Mouse (Mus musculus): Measurements from ENCODE around the gene Gm11172. TPM values are rescaled to one million over a fixed set of nuclear protein-coding genes. Genes with fewer than 3 reads are reported as not detected.

The Gm11172 gene
- polyA plus RNA-seq, 1 experiment from 2014 or later = not detected

GRCm38 (mm10) chr16:10774726-10775125 is 38.0 kb upstream of the Gm11172 start:
- Histone ChIP-seq H3K4me3 (replicated peaks; ENCODE audit: low read length) (no peak overlapping the region), H3K4me2 (ENCODE audit: low read length) (no peak overlapping the region), H3K9ac (replicated peaks; ENCODE audit: low read depth, low read length) (no peak overlapping the region), H3K27ac (ENCODE audit: low read length) (no peak overlapping the region), H3K4me1 (replicated peaks; ENCODE audit: control insufficient read depth, insufficient read depth, low read length) (no peaks in the 10 kb centered on the region), H3K36me3 (ENCODE audit: control insufficient read depth, insufficient read depth) (no peaks in the 10 kb centered on the region), H3K27me3 (replicated peaks; ENCODE audit: control insufficient read depth, insufficient read depth, low read length) (no peaks in the 10 kb centered on the region), H3K9me3 (ENCODE audit: control insufficient read depth, low read length) (no peaks in the 10 kb centered on the region)
- ATAC-seq = no peak
- 68% methylated on average over 4 of the region's 4 CpGs for WGBS

DNA sequence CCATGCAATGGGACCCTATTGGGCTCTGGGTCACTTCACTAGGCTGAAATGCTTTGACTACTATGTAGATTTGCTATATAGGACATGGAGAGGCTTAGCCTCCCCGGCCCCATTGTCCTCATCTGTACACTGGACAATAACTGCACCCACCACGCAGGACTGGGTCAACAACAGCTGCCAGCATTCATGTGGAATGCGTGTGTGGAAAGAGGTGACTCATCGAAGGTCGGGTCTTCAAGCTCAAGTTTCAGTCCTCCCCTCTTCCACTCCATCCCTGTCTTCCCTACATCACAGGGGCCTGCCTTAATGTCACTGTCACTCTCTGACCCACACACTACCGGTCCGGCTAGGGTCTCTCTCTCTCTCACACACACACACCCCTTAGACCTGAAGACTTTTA is 36.4 kb upstream of the Gm11172 start:
- no peaks in the 10 kb centered on the region for H3K27me3 ChIP-seq (replicated peaks; ENCODE audit: control insufficient read depth, insufficient read depth, low read length)
- H3K4me1 ChIP-seq (replicated peaks; ENCODE audit: control insufficient read depth, insufficient read depth, low read length) = no peaks in the 10 kb centered on the region
- no peak overlapping the region for H3K9ac ChIP-seq (replicated peaks; ENCODE audit: low read depth, low read length)
- 70% methylated on average over 7 of the region's 7 CpGs for WGBS
- no peak overlapping the region for H3K4me3 ChIP-seq (replicated peaks; ENCODE audit: low read length)
- no peak for ATAC-seq
- H3K27ac ChIP-seq (ENCODE audit: low read length) = no peak overlapping the region
- no peak overlapping the region for H3K4me2 ChIP-seq (ENCODE audit: low read length)
- no peaks in the 10 kb centered on the region for H3K9me3 ChIP-seq (ENCODE audit: control insufficient read depth, low read length)
- H3K36me3 ChIP-seq (ENCODE audit: control insufficient read depth, insufficient read depth) = no peaks in the 10 kb centered on the region

DNA sequence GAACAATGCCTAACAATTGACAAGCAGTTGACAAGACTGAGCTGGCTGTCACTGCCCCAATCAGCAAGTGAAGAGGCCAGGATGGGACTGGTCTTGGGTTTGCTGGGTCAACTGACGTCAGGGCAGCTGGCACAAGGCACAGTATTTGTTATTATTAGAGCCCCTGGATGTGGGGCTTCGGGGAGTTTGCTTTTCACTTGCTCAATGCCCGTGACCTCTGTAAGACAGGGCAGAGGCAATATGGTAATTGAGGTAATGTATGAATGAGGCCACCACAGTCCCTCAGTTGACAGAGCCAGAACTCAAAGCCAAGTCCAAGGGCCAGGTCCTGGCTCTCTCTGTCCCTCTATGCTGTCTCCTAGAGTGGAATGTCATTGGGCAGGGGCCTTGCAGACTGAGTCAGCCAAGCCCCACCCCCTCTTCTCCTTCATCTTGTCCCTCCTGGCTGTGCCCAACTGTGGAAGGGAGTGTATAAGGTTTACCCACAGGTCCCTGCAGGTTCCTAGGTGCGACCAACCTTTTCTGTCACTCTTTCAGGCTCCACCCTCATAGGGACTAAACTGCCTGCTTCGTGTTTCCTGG is 35.0 kb upstream of the Gm11172 start:
- Histone ChIP-seq H3K4me1 (replicated peaks; ENCODE audit: control insufficient read depth, insufficient read depth, low read length) (no peaks in the 10 kb centered on the region), H3K9ac (replicated peaks; ENCODE audit: low read depth, low read length) (no peak overlapping the region), H3K9me3 (ENCODE audit: control insufficient read depth, low read length) (no peaks in the 10 kb centered on the region), H3K4me3 (replicated peaks; ENCODE audit: low read length) (no peak overlapping the region), H3K4me2 (ENCODE audit: low read length) (no peak overlapping the region), H3K27me3 (replicated peaks; ENCODE audit: control insufficient read depth, insufficient read depth, low read length) (no peaks in the 10 kb centered on the region), H3K36me3 (ENCODE audit: control insufficient read depth, insufficient read depth) (no peaks in the 10 kb centered on the region), H3K27ac (ENCODE audit: low read length) (no peak overlapping the region)
- WGBS = 80% methylated on average over 5 of the region's 5 CpGs
- no peak for ATAC-seq

DNA sequence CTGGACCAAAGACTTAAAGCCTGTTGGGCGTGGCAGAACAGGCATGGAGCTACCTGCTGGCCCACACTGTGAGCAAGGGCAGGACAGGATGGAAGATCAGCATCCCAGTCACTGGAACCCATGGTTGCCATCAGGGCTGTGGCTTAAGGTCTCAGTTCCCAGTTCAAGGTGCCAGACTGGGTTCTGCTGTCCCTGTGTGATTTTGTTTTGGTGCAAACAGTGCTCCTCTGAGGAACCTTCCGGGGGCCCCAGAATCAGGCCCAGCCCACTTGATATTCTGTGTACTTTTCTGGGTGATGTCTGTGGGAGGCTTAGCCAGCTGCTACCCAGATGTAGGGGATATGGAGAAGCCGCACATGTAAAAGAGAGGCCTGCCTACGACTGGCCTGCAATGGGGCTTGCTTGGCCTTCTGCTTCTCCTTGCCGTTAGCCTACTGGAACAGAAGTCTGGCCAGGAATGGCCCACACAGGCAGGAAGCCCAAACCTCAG is 32.0 kb upstream of the Gm11172 start:
- no peak overlapping the region for H3K9ac ChIP-seq (replicated peaks; ENCODE audit: low read depth, low read length)
- H3K4me1 ChIP-seq (replicated peaks; ENCODE audit: control insufficient read depth, insufficient read depth, low read length) = peaks cover 11% of the 10 kb centered on the region
- H3K4me3 ChIP-seq (replicated peaks; ENCODE audit: low read length) = no peak overlapping the region
- H3K4me2 ChIP-seq (ENCODE audit: low read length) = no peak overlapping the region
- no peaks in the 10 kb centered on the region for H3K36me3 ChIP-seq (ENCODE audit: control insufficient read depth, insufficient read depth)
- H3K27me3 ChIP-seq (replicated peaks; ENCODE audit: control insufficient read depth, insufficient read depth, low read length) = peaks cover 14% of the 10 kb centered on the region
- no peaks in the 10 kb centered on the region for H3K9me3 ChIP-seq (ENCODE audit: control insufficient read depth, low read length)
- no peak overlapping the region for H3K27ac ChIP-seq (ENCODE audit: low read length)
- WGBS = 86% methylated on average over 5 of the region's 5 CpGs
- no peak for ATAC-seq

DNA sequence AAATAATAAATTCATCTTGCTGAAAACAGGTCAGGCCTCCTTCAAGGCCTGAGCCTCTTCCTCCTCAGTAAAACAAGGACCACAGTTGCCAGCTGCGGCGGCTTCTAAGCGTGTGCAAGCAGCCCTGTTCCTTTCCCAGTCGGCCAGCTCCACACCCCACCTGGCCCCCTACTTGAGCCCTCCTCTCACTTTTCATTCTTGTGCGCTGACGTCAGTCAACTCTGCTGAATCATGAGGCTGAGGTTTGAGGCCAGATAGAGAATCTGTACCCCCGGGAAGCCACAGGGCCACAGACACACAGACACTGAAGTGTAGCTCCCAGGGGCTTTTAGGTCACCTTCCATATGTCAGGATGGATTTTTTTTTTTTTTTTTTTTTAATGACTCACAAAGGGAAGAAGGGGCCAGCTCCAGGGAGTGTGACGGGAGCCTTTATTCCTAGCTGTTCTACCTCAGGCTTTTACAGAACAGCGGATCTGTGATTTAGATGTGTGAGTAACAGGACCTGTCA is 30.8 kb upstream of the Gm11172 start:
- Histone ChIP-seq H3K27me3 (replicated peaks; ENCODE audit: control insufficient read depth, insufficient read depth, low read length) (peaks cover 14% of the 10 kb centered on the region), H3K36me3 (ENCODE audit: control insufficient read depth, insufficient read depth) (no peaks in the 10 kb centered on the region), H3K4me1 (replicated peaks; ENCODE audit: control insufficient read depth, insufficient read depth, low read length) (peaks cover 15% of the 10 kb centered on the region), H3K4me3 (replicated peaks; ENCODE audit: low read length) (no peak overlapping the region), H3K9me3 (ENCODE audit: control insufficient read depth, low read length) (no peaks in the 10 kb centered on the region), H3K4me2 (ENCODE audit: low read length) (no peak overlapping the region), H3K27ac (ENCODE audit: low read length) (no peak overlapping the region), H3K9ac (replicated peaks; ENCODE audit: low read depth, low read length) (no peak overlapping the region)
- no peak for ATAC-seq
- WGBS = 39% methylated on average over 9 of the region's 9 CpGs

DNA sequence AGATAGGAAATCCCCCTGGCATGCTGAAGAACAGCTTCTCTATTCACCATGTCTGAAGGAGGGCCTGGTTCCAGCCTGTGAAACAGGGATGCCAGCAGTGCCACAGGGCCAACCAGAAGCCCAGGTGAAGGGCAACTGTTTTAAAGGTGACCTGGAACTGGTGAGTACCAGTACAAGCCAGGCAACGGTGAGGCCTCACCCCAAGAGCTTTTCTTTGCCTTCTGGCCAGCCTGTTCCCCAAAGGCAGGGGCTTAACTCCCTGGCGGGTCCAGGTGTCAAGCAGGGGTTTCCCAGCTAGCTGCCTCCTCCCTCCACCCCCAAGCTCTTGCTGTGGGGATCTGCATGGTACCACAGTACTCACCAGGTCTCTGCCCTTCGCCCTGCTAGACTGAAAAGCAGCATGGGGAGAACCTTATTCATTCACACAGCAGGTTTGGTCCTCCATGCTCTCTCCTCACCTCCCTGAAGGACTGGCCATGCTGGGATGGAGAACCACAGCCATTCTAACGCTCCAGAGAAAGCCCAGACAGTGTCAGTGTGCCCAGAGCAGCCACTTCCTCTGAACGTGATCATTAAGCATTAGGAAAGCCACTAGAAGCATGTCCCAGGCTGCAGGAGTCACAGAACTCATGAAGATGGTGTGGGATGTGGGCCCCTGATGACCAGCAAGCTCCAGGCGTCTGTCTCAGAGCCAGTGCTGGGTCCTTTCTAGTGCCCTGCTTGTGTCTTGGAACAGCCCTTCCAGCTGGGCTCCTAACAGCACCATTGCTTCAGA is 30.2 kb upstream of the Gm11172 start:
- Histone ChIP-seq H3K27ac (ENCODE audit: low read length) (no peak overlapping the region), H3K9me3 (ENCODE audit: control insufficient read depth, low read length) (no peaks in the 10 kb centered on the region), H3K9ac (replicated peaks; ENCODE audit: low read depth, low read length) (0 out of 2 replicates have a peak overlapping the region, but pooled peaks have one; percentile 13), H3K27me3 (replicated peaks; ENCODE audit: control insufficient read depth, insufficient read depth, low read length) (peaks cover 14% of the 10 kb centered on the region), H3K36me3 (ENCODE audit: control insufficient read depth, insufficient read depth) (no peaks in the 10 kb centered on the region), H3K4me3 (replicated peaks; ENCODE audit: low read length) (no peak overlapping the region), H3K4me1 (replicated peaks; ENCODE audit: control insufficient read depth, insufficient read depth, low read length) (peaks cover 15% of the 10 kb centered on the region), H3K4me2 (ENCODE audit: low read length) (no peak overlapping the region)
- ATAC-seq = no peak
- WGBS = 46% methylated on average over 6 of the region's 6 CpGs

GRCm38 (mm10) chr16:10783152-10783434 is 29.6 kb upstream of the Gm11172 start:
- H3K4me3 ChIP-seq (replicated peaks; ENCODE audit: low read length) = no peak overlapping the region
- no peaks in the 10 kb centered on the region for H3K36me3 ChIP-seq (ENCODE audit: control insufficient read depth, insufficient read depth)
- H3K9ac ChIP-seq (replicated peaks; ENCODE audit: low read depth, low read length) = no peak overlapping the region
- peaks cover 15% of the 10 kb centered on the region for H3K4me1 ChIP-seq (replicated peaks; ENCODE audit: control insufficient read depth, insufficient read depth, low read length)
- ATAC-seq = no peak
- no peak overlapping the region for H3K4me2 ChIP-seq (ENCODE audit: low read length)
- WGBS = 48% methylated on average over 1 of the region's 1 CpGs
- no peak overlapping the region for H3K27ac ChIP-seq (ENCODE audit: low read length)
- peaks cover 14% of the 10 kb centered on the region for H3K27me3 ChIP-seq (replicated peaks; ENCODE audit: control insufficient read depth, insufficient read depth, low read length)
- H3K9me3 ChIP-seq (ENCODE audit: control insufficient read depth, low read length) = no peaks in the 10 kb centered on the region

GRCm38 (mm10) chr16:10783451-10783850 is 29.3 kb upstream of the Gm11172 start:
- Histone ChIP-seq H3K36me3 (ENCODE audit: control insufficient read depth, insufficient read depth) (no peaks in the 10 kb centered on the region), H3K27ac (ENCODE audit: low read length) (no peak overlapping the region), H3K27me3 (replicated peaks; ENCODE audit: control insufficient read depth, insufficient read depth, low read length) (peaks cover 14% of the 10 kb centered on the region), H3K4me2 (ENCODE audit: low read length) (no peak overlapping the region; the same call in 1 of the 2 replicates), H3K4me1 (replicated peaks; ENCODE audit: control insufficient read depth, insufficient read depth, low read length) (peaks cover 15% of the 10 kb centered on the region), H3K9ac (replicated peaks; ENCODE audit: low read depth, low read length) (no peak overlapping the region), H3K9me3 (ENCODE audit: control insufficient read depth, low read length) (no peaks in the 10 kb centered on the region), H3K4me3 (replicated peaks; ENCODE audit: low read length) (no peak overlapping the region)
- 74% methylated on average over 8 of the region's 8 CpGs for WGBS
- no peak for ATAC-seq

- Histone ChIP-seq H3K4me2 (ENCODE audit: low read length) (peak overlapping the region; percentile 100), H3K27ac (ENCODE audit: low read length) (no peak overlapping the region), H3K36me3 (ENCODE audit: control insufficient read depth, insufficient read depth) (no peaks in the 10 kb centered on the region), H3K4me3 (replicated peaks; ENCODE audit: low read length) (peak overlapping the region; percentile 76), H3K27me3 (replicated peaks; ENCODE audit: control insufficient read depth, insufficient read depth, low read length) (peaks cover 14% of the 10 kb centered on the region), H3K9me3 (ENCODE audit: control insufficient read depth, low read length) (no peaks in the 10 kb centered on the region), H3K4me1 (replicated peaks; ENCODE audit: control insufficient read depth, insufficient read depth, low read length) (peaks cover 15% of the 10 kb centered on the region), H3K9ac (replicated peaks; ENCODE audit: low read depth, low read length) (peak overlapping the region; percentile 79)
- 3% methylated on average over 81 of the region's 81 CpGs for WGBS
- ATAC-seq = no peak
Measured at GRCm38 (mm10) chr16:10783883-10784792, 28.6 kb upstream of the Gm11172 start.
